Mouse (Mus musculus) E14TG2a.4 (cell line): Measurements from ENCODE around the gene Csrnp1.

ENCODE experiments used
- CTCF ChIP-seq: conservative IDR thresholded peaks from 2 replicates; pipeline ENCODE4 v1.5.1; 2014; ENCODE audit warnings: low read length
- NANOG ChIP-seq: IDR thresholded peaks from 2 replicates; pipeline ENCODE4 v1.6.1; 2014; ENCODE audit warnings: borderline replicate concordance, low read length, mixed read lengths
- POU5F1 ChIP-seq: IDR thresholded peaks from 2 replicates; pipeline ENCODE4 v1.6.1; 2014; ENCODE audit warnings: low read length, borderline replicate concordance

DNA sequence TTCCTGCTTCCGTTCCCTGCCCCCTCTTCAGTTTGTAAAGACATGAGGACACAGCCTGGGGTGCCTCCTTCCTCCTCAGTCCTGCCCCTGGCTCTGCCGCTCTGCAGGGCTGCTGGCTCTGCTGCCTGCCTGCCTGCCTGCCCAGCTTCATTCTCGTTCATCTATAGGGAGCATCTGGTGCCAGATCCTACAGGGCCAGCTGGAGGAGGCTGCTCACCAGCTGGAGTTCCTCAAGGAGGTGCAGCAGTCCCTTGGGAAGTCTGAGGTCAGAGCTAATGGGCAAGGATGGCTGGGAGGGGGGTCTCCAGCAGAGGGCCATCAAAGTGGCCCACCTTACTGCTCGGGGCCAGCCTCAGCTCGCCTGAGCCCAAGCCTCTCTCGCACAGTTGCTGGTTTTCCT is 34.0 kb downstream of the Csrnp1 start:
- TF ChIP-seq CTCF = no peak
- TF ChIP-seq NANOG = no peak
- TF ChIP-seq POU5F1 = no peak
